Mouse (Mus musculus): ENCODE measurements around the gene Tbc1d21. TPM values are rescaled to one million over a fixed set of nuclear protein-coding genes. Genes with fewer than 3 reads are reported as not detected.

Gene Tbc1d21
- total and polyA plus RNA-seq, 3 experiments = 4.6 TPM; not detected in 2

- dilution Hi-C loops (cut with MboI; ENCODE audit: extremely low pct_ligation_motif_present, extremely low pct_unique_long_range_greater_than_20kb, low sequenced_read_pairs) (no loop called here), in situ Hi-C loops (cut with MboI; ENCODE audit: low pct_ligation_motif_present, low pct_unique_long_range_greater_than_20kb, low sequenced_read_pairs) (no loop called here)
- H3K27ac ChIP-seq (ENCODE audit: insufficient read depth, low read depth) = no peak overlapping the region
- no peak overlapping the region for H3K9ac ChIP-seq (ENCODE audit: insufficient read depth, low read depth)
- no peak overlapping the region for H3K4me2 ChIP-seq (ENCODE audit: insufficient read depth, low read depth, poor library complexity, severe bottlenecking)
- DNase-seq (ENCODE audit: extremely low read depth) = peak; percentile 3
- H3K79me2 ChIP-seq (replicated peaks; ENCODE audit: control insufficient read depth, extremely low read depth, insufficient read depth, poor library complexity, severe bottlenecking) = no peaks in the 10 kb centered on the region
- H3K4me1 ChIP-seq (ENCODE audit: control insufficient read depth in 1 of 2, insufficient read depth in 2 of 2) = peaks cover 7 to 26% of the 10 kb centered on the region in 2 experiments
- TF ChIP-seq MAFK (IDR thresholded peaks at IDR 0.05; ENCODE audit: insufficient replicate concordance, low read length) = no peak
- no peak for TF ChIP-seq ZMIZ1 (IDR thresholded peaks at IDR 0.05; ENCODE audit: low read depth, low read length)
- TF ChIP-seq SMC3 (IDR thresholded peaks at IDR 0.05; ENCODE audit: low read depth, low read length) = no peak
- no peak for TF ChIP-seq GABPA (IDR thresholded peaks at IDR 0.05; ENCODE audit: insufficient replicate concordance, low read depth, low read length)
- no peak for TF ChIP-seq ELF1 (IDR thresholded peaks at IDR 0.05; ENCODE audit: low read depth, low read length)
- no peak for TF ChIP-seq IRF4 (IDR thresholded peaks at IDR 0.05; ENCODE audit: low read depth, low read length)
- no peak for TF ChIP-seq EP300 (IDR thresholded peaks at IDR 0.05; ENCODE audit: low read length)
- no peak for TF ChIP-seq USF2 (conservative IDR thresholded peaks at IDR 0.05; ENCODE audit: low read depth, low read length)
- no peak for TF ChIP-seq POLR2AphosphoS2 (IDR thresholded peaks at IDR 0.05; ENCODE audit: low read depth, low read length)
- no peak for TF ChIP-seq USF1 (IDR thresholded peaks at IDR 0.05; ENCODE audit: low read depth, low read length)
- TF ChIP-seq JUND (conservative IDR thresholded peaks at IDR 0.05; ENCODE audit: low read depth, low read length) = no peak
- no peak for TF ChIP-seq RAD21 (IDR thresholded peaks at IDR 0.05; ENCODE audit: low read depth, low read length)
- no peak for TF ChIP-seq PAX5 (IDR thresholded peaks at IDR 0.05; ENCODE audit: low read length)
- TF ChIP-seq ETS1 (conservative IDR thresholded peaks at IDR 0.05; ENCODE audit: low read depth, low read length) = no peak
- TF ChIP-seq SIN3A (IDR thresholded peaks at IDR 0.05; ENCODE audit: low read length) = no peak
- H3K36me3 ChIP-seq (replicated peaks in 1 of 2; ENCODE audit: control insufficient read depth in 1 of 2, insufficient read depth in 1 of 2, low read length in 1 of 2) = no peaks in the 10 kb centered on the region
- peaks cover 8% of the 10 kb centered on the region for H3K27me3 ChIP-seq (replicated peaks)
- H3K9me3 ChIP-seq (replicated peaks; ENCODE audit: low read length) = no peaks in the 10 kb centered on the region
- H3K4me3 ChIP-seq (replicated peaks in 1 of 3; ENCODE audit: low read depth in 2 of 3, low read length in 2 of 3, poor library complexity in 1 of 3) = no peak overlapping the region
Measured at GRCm38 (mm10) chr9:58399609-58400008, 29.4 kb upstream of the Tbc1d21 start.

DNA sequence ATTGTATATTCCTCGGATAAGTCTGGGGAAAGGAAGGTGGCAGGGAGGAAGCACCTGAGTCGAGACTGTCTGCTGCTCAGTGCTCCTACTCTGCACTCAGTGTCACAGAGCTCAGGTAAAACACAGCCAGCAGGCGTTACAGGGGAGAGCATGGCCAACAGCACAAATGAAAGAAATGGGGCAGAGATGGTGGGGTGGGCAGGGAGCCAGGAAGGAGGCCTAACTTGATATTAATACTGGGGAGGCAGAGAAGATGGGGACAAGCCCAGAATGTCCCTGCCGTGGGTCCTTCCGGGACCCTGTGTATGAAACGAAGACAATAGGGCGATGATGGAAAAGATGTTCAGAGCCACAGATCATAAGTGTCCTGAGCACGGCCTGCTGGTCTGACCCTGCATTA is 24.4 kb upstream of the Tbc1d21 start:
- no peak for DNase-seq (ENCODE audit: extremely low read depth)
- Histone ChIP-seq H3K4me2 (ENCODE audit: insufficient read depth, low read depth, poor library complexity, severe bottlenecking) (no peak overlapping the region), H3K9me3 (replicated peaks; ENCODE audit: low read length) (no peaks in the 10 kb centered on the region), H3K79me2 (replicated peaks; ENCODE audit: control insufficient read depth, extremely low read depth, insufficient read depth, poor library complexity, severe bottlenecking) (no peaks in the 10 kb centered on the region), H3K36me3 (replicated peaks in 1 of 2; ENCODE audit: control insufficient read depth in 1 of 2, insufficient read depth in 1 of 2, low read length in 1 of 2) (no peaks in the 10 kb centered on the region), H3K27me3 (replicated peaks) (no peaks in the 10 kb centered on the region), H3K9ac (ENCODE audit: insufficient read depth, low read depth) (no peak overlapping the region), H3K27ac (ENCODE audit: insufficient read depth, low read depth) (no peak overlapping the region), H3K4me1 (ENCODE audit: control insufficient read depth in 1 of 2, insufficient read depth in 2 of 2) (peaks cover 8 to 19% of the 10 kb centered on the region in 2 experiments), H3K4me3 (replicated peaks in 1 of 3; ENCODE audit: low read depth in 2 of 3, low read length in 2 of 3, poor library complexity in 1 of 3) (no peak overlapping the region)
- dilution Hi-C loops (cut with MboI; ENCODE audit: extremely low pct_ligation_motif_present, extremely low pct_unique_long_range_greater_than_20kb, low sequenced_read_pairs) (no loop called here), in situ Hi-C loops (cut with MboI; ENCODE audit: low pct_ligation_motif_present, low pct_unique_long_range_greater_than_20kb, low sequenced_read_pairs) (no loop called here)
- TF ChIP-seq ELF1 (IDR thresholded peaks at IDR 0.05; ENCODE audit: low read depth, low read length) = no peak
- TF ChIP-seq RCOR1 (conservative IDR thresholded peaks at IDR 0.05; ENCODE audit: low read depth, low read length) = no peak
- TF ChIP-seq ZNF384 (IDR thresholded peaks at IDR 0.05; ENCODE audit: low read depth, low read length) = no peak
- TF ChIP-seq TBP (conservative IDR thresholded peaks at IDR 0.05; ENCODE audit: low read depth, low read length) = no peak
- TF ChIP-seq RAD21 (IDR thresholded peaks at IDR 0.05; ENCODE audit: low read depth, low read length) = no peak
- TF ChIP-seq BHLHE40 (IDR thresholded peaks at IDR 0.05; ENCODE audit: low read depth, low read length) = no peak
- TF ChIP-seq JUND (conservative IDR thresholded peaks at IDR 0.05; ENCODE audit: low read depth, low read length) = no peak
- TF ChIP-seq MEF2A (IDR thresholded peaks at IDR 0.05; ENCODE audit: borderline replicate concordance, low read depth, low read length) = no peak
- no peak for TF ChIP-seq NRF1 (IDR thresholded peaks at IDR 0.05; ENCODE audit: low read depth, low read length)
- no peak for TF ChIP-seq USF1 (IDR thresholded peaks at IDR 0.05; ENCODE audit: low read depth, low read length)
- TF ChIP-seq ZMIZ1 (IDR thresholded peaks at IDR 0.05; ENCODE audit: low read depth, low read length) = no peak
- TF ChIP-seq POLR2AphosphoS2 (IDR thresholded peaks at IDR 0.05; ENCODE audit: low read depth, low read length) = no peak
- no peak for TF ChIP-seq CHD1 (IDR thresholded peaks at IDR 0.05; ENCODE audit: low read depth, low read length)
- no peak for TF ChIP-seq NELFE (IDR thresholded peaks at IDR 0.05; ENCODE audit: low read depth, low read length)
- TF ChIP-seq MYC (IDR thresholded peaks at IDR 0.05; ENCODE audit: low read depth, low read length) = no peak
- TF ChIP-seq EP300 (IDR thresholded peaks at IDR 0.05; ENCODE audit: low read length) = no peak
- no peak for TF ChIP-seq MXI1 (IDR thresholded peaks at IDR 0.05; ENCODE audit: low read depth, low read length)
- no peak for TF ChIP-seq CTCF (conservative IDR thresholded peaks at IDR 0.05 in 1 of 2, IDR thresholded peaks at IDR 0.05 in 1 of 2; ENCODE audit: low read depth in 2 of 2, low read length in 2 of 2)
- no peak for TF ChIP-seq E2F4 (IDR thresholded peaks at IDR 0.05; ENCODE audit: insufficient replicate concordance, low read depth, low read length)
